Mouse (Mus musculus) left cerebral cortex, adult 2 months (tissue): ENCODE measurements at regions not wholly inside any gene's neighbourhood (a gene's known extent, or its start where the extent isn't known, plus 50 kb on each side); places are given as distances from the start of the nearest gene placed in this dataset.

Source experiments
- DNase-seq, 2 experiments: peaks; one replicate each; pipeline ENCODE4 v3.0.0; 2021 to 2022; ENCODE audit warnings: low spot score in 2 of 2, mixed read lengths in 1 of 2; ENCODE audit errors: extremely low spot score in 1 of 2
- H3K27ac ChIP-seq: fragments of 200-600 bp; 2 replicates; pipeline ENCODE4 v1.8.1; 2022
- H3K4me3 ChIP-seq: fragments of 200-600 bp; 2 replicates; pipeline ENCODE4 v1.8.1; 2022
- CTCF ChIP-seq: fragments of 200-600 bp; IDR thresholded peaks from 2 replicates; pipeline ENCODE4 v1.8.1; 2022; ENCODE audit warnings: antibody characterized with exemption, mild to moderate bottlenecking, moderate library complexity
- intact Hi-C: fragments of 180-260 bp; cut with DNase I; formaldehyde crosslinking; loops from one replicate; pipeline ENCODE4 v1.15.1; 2025

GRCm38 (mm10) chr16:25528313-25528712 lies 155.2 kb upstream of the Trp63 start:
- TF ChIP-seq CTCF = no peak
- DNase-seq = no peak
- intact Hi-C loops = loop anchor here (5.0 kb wide), 1 partner anchor 59 kb away; no protein-coding TSS in a partner anchor
- H3K27ac ChIP-seq = no peak overlapping the region
- no peak overlapping the region for H3K4me3 ChIP-seq

- no peak for DNase-seq
- Histone ChIP-seq H3K27ac (peak overlapping the region; percentile 28; the same call in 1 of the 2 replicates), H3K4me3 (no peak overlapping the region)
- intact Hi-C loops = loop anchor here (5.0 kb wide), 2 partner anchors 58 to 152 kb away; no protein-coding TSS in a partner anchor
- no peak for TF ChIP-seq CTCF
Measured at GRCm38 (mm10) chr16:25529681-25530080, 153.9 kb upstream of the Trp63 start.

- intact Hi-C loops = loop anchor here (5.0 kb wide), 1 partner anchor 155 kb away; no protein-coding TSS in a partner anchor
- H3K4me3 ChIP-seq = no peak overlapping the region
- no peak overlapping the region for H3K27ac ChIP-seq
- no peak for TF ChIP-seq CTCF
- no peak for DNase-seq
Measured at GRCm38 (mm10) chr16:25531761-25532336, 151.7 kb upstream of the Trp63 start.

- H3K27ac ChIP-seq = peak overlapping the region; percentile 44; the same call in 1 of the 2 replicates
- intact Hi-C loops = loop anchor here (1.0 to 5.0 kb wide), 2 partner anchors 67 to 155 kb away; no protein-coding TSS in a partner anchor
- H3K4me3 ChIP-seq = no peak overlapping the region
- no peak for TF ChIP-seq CTCF
- DNase-seq = no peak
Measured at GRCm38 (mm10) chr16:25532519-25533205, 150.9 kb upstream of the Trp63 start.

GRCm38 (mm10) chr16:25533206-25533580 lies 150.4 kb upstream of the Trp63 start:
- intact Hi-C loops = loop anchor here (1.0 to 5.0 kb wide), 2 partner anchors 68 to 156 kb away; no protein-coding TSS in a partner anchor
- Histone ChIP-seq H3K27ac (peak overlapping the region; percentile 44; the same call in 1 of the 2 replicates), H3K4me3 (no peak overlapping the region)
- no peak for TF ChIP-seq CTCF
- peak in 1 of 2 experiments; percentile 31 for DNase-seq

- Histone ChIP-seq H3K4me3 (no peak overlapping the region), H3K27ac (no peak overlapping the region)
- no peak for DNase-seq
- intact Hi-C loops = no loop called here
- TF ChIP-seq CTCF = no peak
Measured at GRCm38 (mm10) chr16:25536550-25536949, 147.0 kb upstream of the Trp63 start.

GRCm38 (mm10) chr16:25549542-25550110 lies 133.9 kb upstream of the Trp63 start:
- intact Hi-C loops = no loop called here
- no peak overlapping the region for H3K4me3 ChIP-seq
- no peak for TF ChIP-seq CTCF
- DNase-seq = no peak
- no peak overlapping the region for H3K27ac ChIP-seq

GRCm38 (mm10) chr16:25557181-25557580 lies 126.4 kb upstream of the Trp63 start:
- TF ChIP-seq CTCF = no peak
- no peak overlapping the region for H3K4me3 ChIP-seq
- intact Hi-C loops = no loop called here
- no peak overlapping the region for H3K27ac ChIP-seq
- no peak for DNase-seq

- intact Hi-C loops = loop anchor here (10.0 kb wide), 1 partner anchor 205 kb away; no protein-coding TSS in a partner anchor
- H3K27ac ChIP-seq = no peak overlapping the region
- no peak overlapping the region for H3K4me3 ChIP-seq
- no peak for TF ChIP-seq CTCF
- DNase-seq = no peak
Measured at GRCm38 (mm10) chr16:25580216-25580615, 103.3 kb upstream of the Trp63 start.

- no peak for DNase-seq
- intact Hi-C loops = loop anchor here (5.0 to 10.0 kb wide), 8 partner anchors 57 to 378 kb away; no protein-coding TSS in a partner anchor
- Histone ChIP-seq H3K4me3 (no peak overlapping the region), H3K27ac (no peak overlapping the region)
- no peak for TF ChIP-seq CTCF
Measured at GRCm38 (mm10) chr16:25584337-25585069, 99.1 kb upstream of the Trp63 start.

- TF ChIP-seq CTCF = no peak
- Histone ChIP-seq H3K4me3 (no peak overlapping the region), H3K27ac (no peak overlapping the region)
- DNase-seq = no peak
- intact Hi-C loops = loop anchor here (5.0 to 10.0 kb wide), 8 partner anchors 58 to 377 kb away; no protein-coding TSS in a partner anchor
Measured at GRCm38 (mm10) chr16:25585070-25585454, 98.5 kb upstream of the Trp63 start.
